Mouse (Mus musculus) C2C12 (cell line): ENCODE results near the gene Rnd1. TPM values are rescaled to one million over a fixed set of nuclear protein-coding genes. Genes with fewer than 3 reads are reported as not detected.

Source experiments
- H3K27me3 ChIP-seq: one replicate; pipeline ENCODE4 v1.6.1; 2011; ENCODE audit not compliant: control insufficient read depth, insufficient read depth, insufficient read length
- H3K36me3 ChIP-seq: one replicate; pipeline ENCODE4 v1.6.1; 2011; ENCODE audit not compliant: control insufficient read depth, insufficient read depth
- H3K4me3 ChIP-seq: one replicate; pipeline ENCODE4 v1.5.1; 2011; ENCODE audit warnings: mild to moderate bottlenecking, control low read depth; ENCODE audit not compliant: poor library complexity, insufficient read depth, severe bottlenecking
- H3K79me2 ChIP-seq: one replicate; pipeline ENCODE4 v1.6.1; 2011; ENCODE audit not compliant: control insufficient read depth, insufficient read depth
- H3K79me3 ChIP-seq: one replicate; pipeline ENCODE4 v1.6.1; 2011; ENCODE audit warnings: low read depth, control low read depth
- H3ac ChIP-seq: one replicate; pipeline ENCODE3; 2011; ENCODE audit warnings: low read depth; ENCODE audit not compliant: control insufficient read depth, insufficient read length
- CEBPB ChIP-seq: IDR thresholded peaks from one replicate; pipeline ENCODE4 v1.6.1; 2011; ENCODE audit warnings: low read depth, mild to moderate bottlenecking, control low read depth, moderate library complexity
- CTCF ChIP-seq: IDR thresholded peaks from one replicate; pipeline ENCODE4 v1.5.1; 2011; ENCODE audit not compliant: control insufficient read depth, insufficient read depth, insufficient read length
- FOSL1 ChIP-seq: IDR thresholded peaks from one replicate; pipeline ENCODE4 v1.8.0; 2011; ENCODE audit warnings: mild to moderate bottlenecking, low read length; ENCODE audit not compliant: poor library complexity, insufficient read depth, severe bottlenecking
- MAX ChIP-seq: IDR thresholded peaks from one replicate; pipeline ENCODE4 v1.6.1; 2011; ENCODE audit warnings: mild to moderate bottlenecking, control low read depth
- MYOD1 ChIP-seq: IDR thresholded peaks from one replicate; pipeline ENCODE4 v1.6.1; 2011; ENCODE audit warnings: low read depth; ENCODE audit not compliant: control insufficient read depth, insufficient read length
- MYOG ChIP-seq: IDR thresholded peaks from one replicate; pipeline ENCODE4 v1.6.1; 2011; ENCODE audit not compliant: control insufficient read depth, insufficient read length; ENCODE audit errors: extremely low read depth
- USF1 ChIP-seq: IDR thresholded peaks from one replicate; pipeline ENCODE4 v1.6.1; 2011; ENCODE audit warnings: low read depth, mild to moderate bottlenecking, control low read depth, moderate library complexity
- polyA plus RNA-seq: library from polyadenylated mRNA; unstranded; fragments of >200 nt; fragmentation: generic; extraction: Trizol; gene quantifications from one replicate; pipeline ENCODE4 v1.2.1, GENCODE M21; 2012; ENCODE audit warnings: missing spikeins

The Rnd1 gene
- polyA plus RNA-seq, 1 experiment, result 10.5 TPM

GRCm38 (mm10) chr15:98717301-98717700, 40.0 kb upstream of the Rnd1 start:
- no peak overlapping the region for H3ac ChIP-seq
- H3K36me3 ChIP-seq, result no peaks in the 10 kb centered on the region
- no peaks in the 10 kb centered on the region for H3K27me3 ChIP-seq
- no peaks in the 10 kb centered on the region for H3K79me2 ChIP-seq
- TF ChIP-seq FOSL1 (no peak), MYOG (no peak), CTCF (no peak), CEBPB (no peak), MYOD1 (no peak), MAX (no peak), USF1 (no peak)
- no peaks in the 10 kb centered on the region for H3K79me3 ChIP-seq
- no peak overlapping the region for H3K4me3 ChIP-seq

DNA sequence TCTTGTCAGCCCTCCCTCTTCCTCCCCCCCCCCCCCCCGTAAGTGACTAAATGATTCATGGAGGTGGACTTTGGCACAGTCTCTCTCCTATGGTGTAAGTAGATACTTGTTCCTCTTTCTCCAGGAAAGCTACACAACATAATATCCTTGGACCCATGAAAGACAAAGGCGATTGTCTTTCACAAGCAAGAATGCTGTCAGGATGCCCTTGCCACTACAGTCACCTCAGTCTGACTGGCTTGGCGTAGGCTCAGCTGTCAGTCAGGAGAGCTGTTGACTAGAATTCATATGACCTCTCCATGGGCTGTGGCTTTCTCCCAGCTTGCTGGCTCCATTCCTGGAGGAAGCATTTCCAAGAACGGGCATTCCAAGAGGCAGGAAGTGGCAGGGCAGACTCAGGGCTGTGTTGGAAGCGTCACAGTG, 37.0 kb upstream of the Rnd1 start:
- H3K4me3 ChIP-seq, result no peak overlapping the region
- H3K36me3 ChIP-seq, result no peaks in the 10 kb centered on the region
- H3K79me2 ChIP-seq, result no peaks in the 10 kb centered on the region
- no peaks in the 10 kb centered on the region for H3K27me3 ChIP-seq
- H3ac ChIP-seq, result no peak overlapping the region
- TF ChIP-seq MAX, result peak; percentile 64
- TF ChIP-seq MYOG, result no peak
- no peaks in the 10 kb centered on the region for H3K79me3 ChIP-seq

DNA sequence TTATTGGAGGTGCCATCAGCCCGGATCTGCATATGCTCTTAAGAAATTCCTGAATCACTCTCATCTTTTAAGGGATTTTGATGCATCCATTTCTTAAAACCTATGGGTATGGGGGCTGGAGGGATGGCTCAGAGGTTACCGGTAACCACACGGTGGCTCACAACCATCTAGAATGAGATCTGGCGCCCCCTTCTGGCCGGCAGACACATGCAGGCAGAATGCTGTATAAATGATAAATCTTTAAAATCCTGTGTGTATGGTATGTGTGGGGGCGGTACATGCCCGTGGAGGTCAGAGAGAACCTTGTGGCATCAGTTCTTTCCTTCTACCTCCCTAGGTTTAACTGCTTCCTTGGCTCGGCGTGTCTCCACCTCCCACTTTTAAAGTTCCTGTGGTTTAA, 33.2 kb upstream of the Rnd1 start:
- Histone ChIP-seq H3ac (no peak overlapping the region), H3K4me3 (no peak overlapping the region), H3K79me2 (no peaks in the 10 kb centered on the region), H3K27me3 (no peaks in the 10 kb centered on the region), H3K36me3 (no peaks in the 10 kb centered on the region), H3K79me3 (no peaks in the 10 kb centered on the region)
- TF ChIP-seq CTCF (peak; percentile 10), MYOD1 (no peak)

GRCm38 (mm10) chr15:98707766-98708372, 30.6 kb upstream of the Rnd1 start, which contains the start of gene Ccdc65:
TSS of gene Ccdc65 (plus strand) at chr15:98708207.
- no peak within 1 kb of the TSS for H3ac ChIP-seq
- H3K4me3 ChIP-seq, result no peak within 1 kb of the TSS
- TF ChIP-seq MYOD1 (no peak), CTCF (peak; percentile 40), FOSL1 (no peak), USF1 (no peak), CEBPB (no peak), MYOG (no peak), MAX (peak; percentile 43)
- H3K79me2 ChIP-seq, result no peaks in the 10 kb centered on the region
- no peaks in the 10 kb centered on the region for H3K36me3 ChIP-seq
- no peaks in the 10 kb centered on the region for H3K79me3 ChIP-seq
- H3K27me3 ChIP-seq, result no peaks in the 10 kb centered on the region

- H3K27me3 ChIP-seq, result peaks cover 11% of the 10 kb centered on the region
- no peak overlapping the region for H3ac ChIP-seq
- no peaks in the 10 kb centered on the region for H3K36me3 ChIP-seq
- TF ChIP-seq USF1, result no peak
- no peak for TF ChIP-seq MYOD1
- TF ChIP-seq CTCF, result no peak
- no peak for TF ChIP-seq FOSL1
- no peak for TF ChIP-seq MYOG
- no peak for TF ChIP-seq MAX
- no peak for TF ChIP-seq CEBPB
- H3K4me3 ChIP-seq, result no peak overlapping the region
- H3K79me2 ChIP-seq, result no peaks in the 10 kb centered on the region
- no peaks in the 10 kb centered on the region for H3K79me3 ChIP-seq
Observed at GRCm38 (mm10) chr15:98704312-98704711, 27.1 kb upstream of the Rnd1 start.

GRCm38 (mm10) chr15:98699190-98700105, 22.2 kb upstream of the Rnd1 start:
- Histone ChIP-seq H3K4me3 (no peak overlapping the region), H3K79me3 (no peaks in the 10 kb centered on the region), H3ac (peak overlapping the region; percentile 62), H3K27me3 (peaks cover 11% of the 10 kb centered on the region), H3K79me2 (no peaks in the 10 kb centered on the region), H3K36me3 (no peaks in the 10 kb centered on the region)
- TF ChIP-seq CEBPB, result no peak
- TF ChIP-seq MYOG, result no peak
- TF ChIP-seq MAX, result no peak
- TF ChIP-seq CTCF, result peak; percentile 99
- TF ChIP-seq USF1, result no peak
- TF ChIP-seq MYOD1, result peak; percentile 14
- TF ChIP-seq FOSL1, result no peak
